In the genomic region with DNA sequence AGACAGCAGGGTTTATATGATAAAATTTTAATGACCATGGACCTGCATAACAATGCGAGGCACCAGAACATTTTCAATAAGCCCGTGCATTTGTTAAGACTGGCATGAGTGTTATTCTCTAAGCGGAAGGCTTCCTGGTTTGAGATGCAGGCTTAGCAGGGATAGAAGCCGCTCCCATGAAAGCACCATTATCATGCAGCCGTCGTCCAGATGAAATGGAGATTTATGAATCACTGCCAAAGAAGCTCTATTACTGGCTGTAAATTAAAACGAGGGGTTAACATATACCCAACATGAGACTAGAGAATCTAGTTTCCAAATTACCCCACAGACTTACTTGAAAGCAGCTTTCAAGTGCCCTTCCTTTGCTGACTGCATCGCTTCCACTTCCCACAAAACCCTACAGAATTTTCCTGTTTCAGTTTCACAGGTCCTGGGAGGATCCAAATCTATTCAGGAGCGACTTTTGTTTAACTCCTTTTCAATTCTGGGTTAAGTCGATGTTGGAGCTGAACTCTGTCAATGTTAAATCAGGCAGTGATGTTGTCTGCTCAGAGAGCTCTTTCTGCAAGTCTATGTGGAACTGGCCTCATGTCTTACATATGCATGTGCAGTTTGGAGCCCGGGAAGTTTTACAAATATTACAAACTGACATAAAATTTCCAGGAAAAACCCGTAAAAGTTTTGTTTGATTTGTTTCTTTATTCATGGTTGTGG, we compare ENCODE assay signal across 12 mouse cellular contexts.
DNase-seq lines count a peak whose midpoint lies in the region; ATAC-seq and TF ChIP-seq lines count a peak whose summit lies in the region.
"Had no signal": no experiment of that assay in that cellular context is flagged by ENCODE, and none has a peak within 500 bp of the region (broad histone marks: within the 10 kb centered on the region; RNA-seq: fewer than 3 reads in every experiment).

No protein-coding gene starts in this region.

- H3K27me3 ChIP-seq in hindbrain, embryonic 12.5 days: no peaks in the 10 kb centered on the region
- H3K27me3 ChIP-seq in midbrain, embryonic 15.5 days (replicated peaks): no peaks in the 10 kb centered on the region
- H3K27me3 ChIP-seq: liver, embryonic 15.5 days; megakaryocyte, embryonic 14.5 days had no signal

- peak overlapping the region; percentile 84 for H3K27ac ChIP-seq in cortical plate, adult 2 months (ENCODE audit: insufficient read depth, low read length)
- no peak overlapping the region for H3K27ac ChIP-seq in hindbrain, embryonic 12.5 days
- H3K27ac ChIP-seq in midbrain, embryonic 15.5 days: peak overlapping the region; percentile 67
- H3K27ac ChIP-seq: liver, embryonic 15.5 days had no signal

- intact Hi-C loops in heart, postnatal 36 days (cut with DNase I): no loop called here

- ATAC-seq in frontal cortex, adult (ENCODE audit: low TSS enrichment): peak; percentile 75
- ATAC-seq in hindbrain, embryonic 12.5 days (ENCODE audit: low FRiP score): no peak
- ATAC-seq in midbrain, embryonic 15.5 days (replicated peaks): peak; percentile 76

- WGBS in hindbrain, embryonic 12.5 days: 37% methylated on average over 12 of the region's 12 CpGs
- 16% methylated on average over 12 of the region's 12 CpGs for WGBS in midbrain, embryonic 15.5 days

- no peaks in the 10 kb centered on the region for H3K9me3 ChIP-seq in hindbrain, embryonic 12.5 days (replicated peaks)
- H3K9me3 ChIP-seq in midbrain, embryonic 15.5 days: no peaks in the 10 kb centered on the region
- H3K9me3 ChIP-seq: liver, embryonic 15.5 days; megakaryocyte, embryonic 14.5 days had no signal

- H3K9ac ChIP-seq in hindbrain, embryonic 12.5 days: no peak overlapping the region
- H3K9ac ChIP-seq in midbrain, embryonic 15.5 days: no peak overlapping the region
- H3K9ac ChIP-seq: liver, embryonic 15.5 days had no signal

- peaks cover 1% of the 10 kb centered on the region; the same call in 1 of the 2 replicates for H3K4me1 ChIP-seq in cortical plate, adult 2 months (ENCODE audit: control insufficient read depth, insufficient read depth, low read length)
- H3K4me1 ChIP-seq in hindbrain, embryonic 12.5 days: peaks cover 10% of the 10 kb centered on the region; the same call in 1 of the 2 replicates
- peaks cover 13% of the 10 kb centered on the region for H3K4me1 ChIP-seq in midbrain, embryonic 15.5 days
- H3K4me1 ChIP-seq: liver, embryonic 15.5 days; megakaryocyte, embryonic 14.5 days had no signal

- no peaks in the 10 kb centered on the region for H3K36me3 ChIP-seq in hindbrain, embryonic 12.5 days
- H3K36me3 ChIP-seq in midbrain, embryonic 15.5 days (replicated peaks): no peaks in the 10 kb centered on the region
- H3K36me3 ChIP-seq: liver, embryonic 15.5 days had no signal

- no peak for DNase-seq in frontal cortex, postnatal 25 days (ENCODE audit: low spot score in 2 of 2)
- no peak for DNase-seq in heart, postnatal 36 days
- no peak for DNase-seq in T-cell, adult 2 months (ENCODE audit: low spot score)
- DNase-seq in liver: no peak
- DNase-seq: heart, adult 18-20 months; thymus, postnatal 14 days had no signal

- H3K4me3 ChIP-seq in cortical plate, adult 2 months (ENCODE audit: insufficient read depth, low read length): peak overlapping the region; percentile 28
- H3K4me3 ChIP-seq in hindbrain, embryonic 12.5 days: no peak overlapping the region
- H3K4me3 ChIP-seq in midbrain, embryonic 15.5 days: peak overlapping the region; percentile 28
- H3K4me3 ChIP-seq: liver, embryonic 15.5 days; megakaryocyte, embryonic 14.5 days had no signal

- no peak for TF ChIP-seq CTCF in cortical plate, adult 2 months (IDR thresholded peaks at IDR 0.05; ENCODE audit: extremely low read depth, insufficient read depth, low read length)

- TF ChIP-seq POLR2A in cortical plate, adult 2 months (IDR thresholded peaks at IDR 0.05; ENCODE audit: extremely low read depth, insufficient read depth, low read length): no peak

- peak overlapping the region; percentile 34 for H3K4me2 ChIP-seq in hindbrain, embryonic 12.5 days (replicated peaks)
- peak overlapping the region; percentile 48 for H3K4me2 ChIP-seq in midbrain, embryonic 15.5 days
- H3K4me2 ChIP-seq: liver, embryonic 15.5 days had no signal
